Mouse (Mus musculus): Measurements from ENCODE around the gene Twnk. TPM values are rescaled to one million over a fixed set of nuclear protein-coding genes. Genes with fewer than 3 reads are reported as not detected.

Twnk gene
- polyA plus RNA-seq, 2 experiments, result 4.3 to 8.0 TPM

DNA sequence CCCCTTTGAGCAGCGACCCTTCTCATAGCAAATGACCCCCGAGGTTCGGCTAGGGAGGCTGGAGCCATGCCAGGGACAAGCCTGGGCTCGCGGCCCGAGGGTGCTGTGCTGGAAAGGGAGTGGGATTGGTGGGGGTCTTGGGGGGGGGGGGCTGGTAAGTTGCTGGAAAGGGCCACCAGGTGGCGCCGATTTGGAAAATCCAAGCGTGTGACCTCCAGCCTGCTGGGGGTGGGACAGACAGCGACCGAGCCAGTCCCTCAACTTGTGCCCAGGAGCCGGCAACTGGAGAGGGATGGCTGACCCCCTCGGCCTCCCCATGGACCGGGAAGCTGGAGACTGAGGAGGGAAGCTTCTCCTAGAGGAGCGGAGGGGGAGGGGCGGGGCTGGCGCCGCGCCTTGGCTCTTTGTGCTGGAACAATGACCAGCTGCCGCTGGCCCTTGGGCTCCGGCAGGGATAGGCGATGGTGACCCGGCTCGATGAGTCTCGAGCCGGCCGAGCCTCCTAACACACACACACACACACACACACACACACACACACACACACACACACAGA is 11.8 kb downstream of the Twnk start:
- Histone ChIP-seq H3K4me3 (ENCODE audit: insufficient read depth in 1 of 2, low read depth in 2 of 2, low read length in 2 of 2) (peak overlapping the region; percentile 51 to 63), H3K4me1 (replicated peaks; ENCODE audit: control insufficient read depth in 2 of 2, insufficient read depth in 2 of 2, low read length in 1 of 2) (peaks cover 3 to 20% of the 10 kb centered on the region in 2 experiments; a peak in 3 of 4 replicates), H3K36me3 (replicated peaks; ENCODE audit: control insufficient read depth, insufficient read depth, low read depth) (no peaks in the 10 kb centered on the region), H3K27me3 (ENCODE audit: control insufficient read depth, insufficient read depth, low read length) (peaks cover 2% of the 10 kb centered on the region; the same call in 1 of the 2 replicates), H3K9me3 (ENCODE audit: control insufficient read depth, low read length) (no peaks in the 10 kb centered on the region), H3K27ac (no peak overlapping the region), H3K9ac (replicated peaks) (no peak overlapping the region; the same call in 1 of the 2 replicates), H3K4me2 (ENCODE audit: low read depth) (peak overlapping the region; percentile 90)
- TF ChIP-seq EP300 (IDR thresholded peaks at IDR 0.05; ENCODE audit: low read depth), result no peak
- peak; percentile 52 for TF ChIP-seq CTCF (IDR thresholded peaks at IDR 0.05; ENCODE audit: low read depth)
- 1% methylated on average over 15 of the region's 27 CpGs for WGBS (ENCODE audit: insufficient replicate concordance)
- ATAC-seq (ENCODE audit: insufficient read depth) (peak; percentile 24; the same call in 1 of the 2 replicates), DNase-seq (ENCODE audit: low read depth in 3 of 3, low spot score in 3 of 3) (no peak)

DNA sequence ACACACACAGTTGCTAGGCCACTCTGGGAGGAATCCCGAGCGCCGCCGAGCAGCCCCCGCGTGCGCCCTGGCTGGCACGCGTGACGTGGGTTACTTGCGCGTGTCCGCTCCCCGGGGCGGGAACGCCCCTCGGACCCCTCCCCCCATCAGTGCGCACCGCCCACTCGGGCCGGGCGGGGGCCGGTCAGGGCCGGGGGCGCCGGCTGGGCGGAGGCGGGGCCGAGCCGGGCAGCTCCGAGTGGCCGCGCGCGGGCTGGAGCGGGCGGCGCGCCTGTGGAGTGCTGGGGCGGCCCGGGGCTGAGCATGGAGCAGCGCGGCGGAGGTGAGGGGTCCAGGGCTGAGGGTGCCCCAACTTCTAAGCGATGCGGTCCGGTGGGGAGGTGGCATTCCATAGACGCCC is 12.4 kb downstream of the Twnk start:
- Histone ChIP-seq H3K9ac (replicated peaks) (peak overlapping the region; percentile 52), H3K4me1 (replicated peaks; ENCODE audit: control insufficient read depth in 2 of 2, insufficient read depth in 2 of 2, low read length in 1 of 2) (peaks cover 3 to 20% of the 10 kb centered on the region in 2 experiments; a peak in 3 of 4 replicates), H3K27ac (no peak overlapping the region), H3K4me2 (ENCODE audit: low read depth) (peak overlapping the region; percentile 90), H3K36me3 (replicated peaks; ENCODE audit: control insufficient read depth, insufficient read depth, low read depth) (no peaks in the 10 kb centered on the region), H3K4me3 (ENCODE audit: insufficient read depth in 1 of 2, low read depth in 2 of 2, low read length in 2 of 2) (peak overlapping the region; percentile 51 to 63), H3K27me3 (ENCODE audit: control insufficient read depth, insufficient read depth, low read length) (peaks cover 2% of the 10 kb centered on the region; the same call in 1 of the 2 replicates), H3K9me3 (ENCODE audit: control insufficient read depth, low read length) (no peaks in the 10 kb centered on the region)
- ATAC-seq (ENCODE audit: insufficient read depth) (peak; percentile 45; the same call in 1 of the 2 replicates), DNase-seq (ENCODE audit: low read depth in 3 of 3, low spot score in 3 of 3) (no peak)
- under 1% methylated on average over 48 of the region's 48 CpGs for WGBS (ENCODE audit: insufficient replicate concordance)
- TF ChIP-seq CTCF (IDR thresholded peaks at IDR 0.05; ENCODE audit: low read depth) (no peak), EP300 (IDR thresholded peaks at IDR 0.05; ENCODE audit: low read depth) (no peak)

DNA sequence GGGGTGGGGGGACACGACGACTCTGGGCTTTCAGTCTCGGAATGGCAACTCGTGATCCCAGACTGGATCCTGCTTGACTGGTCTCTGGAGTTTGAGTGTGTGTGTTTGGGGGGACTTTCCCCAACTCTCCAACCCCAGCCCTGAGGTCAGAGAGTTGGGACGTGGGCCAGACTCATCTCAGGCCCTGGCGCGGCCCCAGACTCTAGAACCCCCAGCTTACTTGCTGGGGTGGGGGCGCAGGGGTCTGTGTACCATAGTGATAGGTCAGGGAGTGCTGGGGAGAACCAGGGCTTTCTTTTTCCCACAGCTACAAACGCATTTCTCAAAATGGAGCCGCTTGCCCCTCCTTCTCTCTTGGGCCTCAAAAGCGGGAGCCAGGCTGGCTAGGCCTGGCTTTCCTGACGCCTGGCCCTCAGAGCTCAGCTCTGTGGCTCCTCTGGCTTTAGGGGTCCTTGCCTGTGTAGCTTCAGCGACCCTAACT is 12.9 kb downstream of the Twnk start:
- Histone ChIP-seq H3K4me3 (ENCODE audit: insufficient read depth in 1 of 2, low read depth in 2 of 2, low read length in 2 of 2) (peak overlapping the region; percentile 51 to 63), H3K27ac (no peak overlapping the region), H3K9me3 (ENCODE audit: control insufficient read depth, low read length) (no peaks in the 10 kb centered on the region), H3K4me2 (ENCODE audit: low read depth) (peak overlapping the region; percentile 90), H3K27me3 (ENCODE audit: control insufficient read depth, insufficient read depth, low read length) (peaks cover 2% of the 10 kb centered on the region; the same call in 1 of the 2 replicates), H3K36me3 (replicated peaks; ENCODE audit: control insufficient read depth, insufficient read depth, low read depth) (no peaks in the 10 kb centered on the region), H3K4me1 (replicated peaks; ENCODE audit: control insufficient read depth in 2 of 2, insufficient read depth in 2 of 2, low read length in 1 of 2) (peaks cover 3 to 20% of the 10 kb centered on the region in 2 experiments; a peak in 3 of 4 replicates), H3K9ac (replicated peaks) (peak overlapping the region; percentile 52)
- WGBS (ENCODE audit: insufficient replicate concordance), result 16% methylated on average over 13 of the region's 13 CpGs
- no peak for TF ChIP-seq EP300 (IDR thresholded peaks at IDR 0.05; ENCODE audit: low read depth)
- no peak for TF ChIP-seq CTCF (IDR thresholded peaks at IDR 0.05; ENCODE audit: low read depth)
- ATAC-seq (ENCODE audit: insufficient read depth) (no peak), DNase-seq (ENCODE audit: low read depth in 3 of 3, low spot score in 3 of 3) (no peak)

DNA sequence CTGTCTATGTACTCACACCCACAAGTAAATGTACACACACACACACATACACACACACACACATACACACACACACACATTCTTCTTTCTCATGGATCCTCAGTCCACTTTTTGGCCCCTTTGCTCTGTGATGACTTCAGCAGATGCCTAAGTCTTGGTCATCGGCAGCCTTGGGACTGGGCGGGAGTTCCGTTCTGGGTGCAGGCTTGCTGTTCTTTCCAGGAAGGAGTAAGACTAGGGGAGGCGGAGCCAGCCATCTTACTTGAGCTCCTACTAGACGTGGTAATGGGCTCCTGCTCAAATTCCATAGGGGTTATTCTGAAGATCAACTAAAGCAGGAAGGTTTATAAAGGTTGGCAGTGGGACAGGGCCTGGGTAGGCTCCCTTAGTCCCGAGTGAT is 14.9 kb downstream of the Twnk start:
- DNase-seq (ENCODE audit: low read depth in 3 of 3, low spot score in 3 of 3) (no peak), ATAC-seq (ENCODE audit: insufficient read depth) (no peak)
- Histone ChIP-seq H3K27me3 (ENCODE audit: control insufficient read depth, insufficient read depth, low read length) (peaks cover 2% of the 10 kb centered on the region; the same call in 1 of the 2 replicates), H3K36me3 (replicated peaks; ENCODE audit: control insufficient read depth, insufficient read depth, low read depth) (no peaks in the 10 kb centered on the region), H3K4me2 (ENCODE audit: low read depth) (no peak overlapping the region), H3K9ac (replicated peaks) (no peak overlapping the region), H3K27ac (no peak overlapping the region), H3K4me1 (replicated peaks; ENCODE audit: control insufficient read depth in 2 of 2, insufficient read depth in 2 of 2, low read length in 1 of 2) (peaks cover 3 to 8% of the 10 kb centered on the region in 2 experiments; a peak in 3 of 4 replicates), H3K4me3 (ENCODE audit: insufficient read depth in 1 of 2, low read depth in 2 of 2, low read length in 2 of 2) (no peak overlapping the region), H3K9me3 (ENCODE audit: control insufficient read depth, low read length) (no peaks in the 10 kb centered on the region)
- 52% methylated on average over 6 of the region's 6 CpGs for WGBS (ENCODE audit: insufficient replicate concordance)
- TF ChIP-seq EP300 (IDR thresholded peaks at IDR 0.05; ENCODE audit: low read depth), result no peak
- no peak for TF ChIP-seq CTCF (IDR thresholded peaks at IDR 0.05; ENCODE audit: low read depth)

DNA sequence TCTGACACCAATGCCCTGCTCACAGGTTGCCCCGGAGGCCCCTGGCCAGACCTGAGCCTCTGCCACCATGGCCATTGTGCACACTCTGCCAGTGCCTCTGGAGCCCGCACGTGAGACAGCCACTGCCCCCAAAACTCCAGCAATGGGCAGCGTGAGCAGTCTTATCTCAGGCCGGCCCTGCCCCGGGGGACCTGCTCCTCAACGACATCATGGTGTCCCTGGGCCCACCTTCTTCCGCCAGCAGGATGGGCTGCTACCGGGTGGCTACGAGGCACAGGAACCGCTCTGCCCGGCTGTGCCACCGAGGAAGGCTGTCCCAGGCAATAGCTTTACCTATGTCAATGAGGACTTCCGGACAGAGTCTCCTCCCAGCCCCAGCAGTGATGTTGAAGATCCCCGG is 15.9 kb downstream of the Twnk start:
- no peaks in the 10 kb centered on the region; the same call in 1 of the 2 replicates for H3K36me3 ChIP-seq (replicated peaks; ENCODE audit: control insufficient read depth, insufficient read depth, low read depth)
- no peak overlapping the region for H3K9ac ChIP-seq (replicated peaks)
- H3K27me3 ChIP-seq (ENCODE audit: control insufficient read depth, insufficient read depth, low read length), result no peaks in the 10 kb centered on the region; the same call in 1 of the 2 replicates
- no peak for DNase-seq (ENCODE audit: low read depth in 3 of 3, low spot score in 3 of 3)
- no peak overlapping the region for H3K27ac ChIP-seq
- no peak overlapping the region for H3K4me3 ChIP-seq (ENCODE audit: insufficient read depth in 1 of 2, low read depth in 2 of 2, low read length in 2 of 2)
- peaks cover 3% of the 10 kb centered on the region in 2 experiments; a peak in 3 of 4 replicates for H3K4me1 ChIP-seq (replicated peaks; ENCODE audit: control insufficient read depth in 2 of 2, insufficient read depth in 2 of 2, low read length in 1 of 2)
- WGBS (ENCODE audit: insufficient replicate concordance), result 74% methylated on average over 15 of the region's 15 CpGs
- ATAC-seq (ENCODE audit: insufficient read depth), result no peak
- no peaks in the 10 kb centered on the region for H3K9me3 ChIP-seq (ENCODE audit: control insufficient read depth, low read length)
- no peak overlapping the region for H3K4me2 ChIP-seq (ENCODE audit: low read depth)
- TF ChIP-seq CTCF (IDR thresholded peaks at IDR 0.05; ENCODE audit: low read depth) (no peak), EP300 (IDR thresholded peaks at IDR 0.05; ENCODE audit: low read depth) (no peak)

Measured in liver, embryonic 14.5 days (tissue).